Mouse (Mus musculus): Measurements from ENCODE around the gene Tcte1.
A peak's percentile ranks its signal among the peaks of the same experiment; 100 is the strongest.

Tcte1 gene

DNA sequence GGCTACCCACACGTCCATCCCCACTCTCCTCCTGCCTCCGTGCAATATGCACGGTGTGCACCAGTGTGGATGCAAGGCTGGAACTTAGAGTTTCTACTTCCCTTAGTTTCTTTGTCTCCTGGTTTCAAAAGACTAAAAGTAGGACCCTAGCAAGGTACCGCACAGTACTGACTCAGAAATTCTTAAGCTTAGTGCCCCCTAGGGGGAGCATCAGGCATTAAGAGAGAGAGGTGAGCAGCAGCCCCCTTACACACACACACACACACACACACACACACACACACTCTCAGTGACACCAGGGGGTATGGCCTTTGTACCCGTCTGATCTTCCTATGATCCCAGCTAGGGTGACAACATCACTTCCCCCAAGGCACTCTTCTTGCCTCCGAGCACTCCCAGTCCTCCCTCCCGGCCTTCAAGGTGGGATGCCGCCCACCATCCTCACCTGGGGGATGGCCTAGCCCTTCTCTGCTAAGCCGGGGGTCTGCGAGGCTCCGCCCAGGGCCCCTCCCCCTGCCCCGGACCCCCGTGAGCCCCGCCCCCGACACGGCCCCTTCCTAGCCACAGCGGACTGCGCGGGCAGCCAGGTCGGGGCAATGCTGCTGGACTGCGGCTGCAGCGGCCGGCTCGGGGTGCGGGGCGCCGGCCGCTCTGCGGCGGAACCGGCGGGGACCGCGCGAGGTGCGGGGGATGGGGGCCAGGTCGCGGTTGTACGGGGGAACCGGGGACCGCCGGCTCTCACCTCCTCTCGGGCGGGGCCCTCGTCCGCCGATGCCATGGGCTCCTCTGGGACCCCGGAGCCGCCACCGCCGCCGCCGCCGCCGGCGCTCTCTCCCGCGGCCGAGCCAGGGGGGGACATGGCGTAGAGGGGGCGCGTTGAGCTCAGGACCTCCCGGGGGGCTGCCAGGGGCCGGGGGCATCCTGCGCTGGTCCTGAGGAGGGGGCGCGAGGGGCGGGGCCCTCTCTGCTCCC is 25.6 kb downstream of the Tcte1 start:
- DNase-seq: no peak

DNA sequence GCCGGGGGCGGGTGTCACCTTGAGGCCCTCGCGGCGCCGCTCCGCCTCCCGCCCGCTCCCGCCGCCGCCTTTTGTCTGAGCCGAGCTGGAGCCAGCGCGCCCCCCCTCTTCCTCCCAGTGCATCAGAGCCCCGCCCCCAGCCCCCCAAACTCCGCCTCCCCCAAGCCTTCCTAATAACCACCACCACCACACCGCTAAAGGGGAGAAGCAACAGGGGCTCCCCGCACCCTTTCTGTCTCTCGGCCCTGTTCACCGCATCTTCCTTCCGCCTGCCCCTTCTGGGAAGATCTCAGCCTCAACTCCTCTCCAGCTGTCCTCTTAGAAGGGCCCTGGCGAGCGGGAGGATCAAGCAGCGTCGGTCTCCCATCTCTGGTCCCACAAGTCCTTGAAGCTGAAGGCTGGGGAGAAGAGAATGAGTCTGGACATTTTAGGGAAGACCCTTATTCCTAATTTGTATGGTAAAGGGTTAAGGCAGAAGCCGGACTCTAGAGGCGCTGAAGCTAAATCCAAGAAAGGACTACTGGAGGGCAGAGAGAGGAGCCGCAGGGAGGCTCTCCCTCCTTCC is 26.5 kb downstream of the Tcte1 start, which contains the start of gene Tmem151b:
TSS of gene Tmem151b (minus strand) at position 61 of the 565 bp plus-strand sequence.
- no peak for DNase-seq

DNA sequence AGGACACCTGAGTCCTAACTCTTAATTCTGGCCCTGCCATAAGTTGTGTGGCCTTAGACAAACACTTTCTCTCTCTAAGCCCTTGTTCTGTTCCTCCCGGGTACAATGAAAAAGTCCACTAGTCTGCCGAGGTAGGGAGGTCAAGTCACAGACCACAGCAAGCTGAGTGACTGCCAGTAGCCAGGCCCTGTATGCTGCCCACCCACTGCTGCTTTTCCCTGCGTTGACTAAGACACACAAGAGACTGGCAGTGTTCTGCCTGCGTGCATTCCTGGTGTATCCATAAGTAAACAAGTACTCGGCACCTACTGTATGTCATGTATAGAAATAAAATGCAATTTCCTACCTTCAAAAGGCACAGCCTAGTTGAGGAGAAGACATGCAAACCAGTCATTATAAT is 27.0 kb downstream of the Tcte1 start:
- no peak for DNase-seq

DNA sequence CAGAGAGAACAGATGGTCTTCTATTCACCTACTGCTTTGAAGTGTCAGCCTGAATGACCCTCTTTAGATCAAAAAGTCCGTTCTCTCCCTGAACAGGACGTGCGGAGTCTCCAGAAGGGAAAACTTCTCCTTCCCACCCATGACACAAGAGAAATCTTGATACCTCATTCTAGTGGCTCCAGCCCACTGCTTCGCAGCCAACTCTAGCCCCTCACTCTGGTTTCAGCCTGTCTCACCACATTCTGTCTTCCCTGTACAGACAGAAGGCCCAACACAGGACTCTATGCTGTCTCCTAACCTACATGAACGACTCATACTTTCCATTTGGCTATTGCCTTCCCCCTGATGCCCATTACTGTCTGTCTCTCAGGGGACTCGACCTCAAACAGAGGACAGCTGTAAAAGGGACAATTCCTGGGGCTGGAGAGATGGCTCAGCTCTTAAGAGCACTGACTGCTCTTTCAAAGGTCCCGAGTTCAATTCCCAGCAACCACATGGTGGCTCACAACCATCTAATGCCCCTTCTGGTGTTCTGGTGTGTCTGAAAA is 28.1 kb downstream of the Tcte1 start:
- no peak for DNase-seq

DNA sequence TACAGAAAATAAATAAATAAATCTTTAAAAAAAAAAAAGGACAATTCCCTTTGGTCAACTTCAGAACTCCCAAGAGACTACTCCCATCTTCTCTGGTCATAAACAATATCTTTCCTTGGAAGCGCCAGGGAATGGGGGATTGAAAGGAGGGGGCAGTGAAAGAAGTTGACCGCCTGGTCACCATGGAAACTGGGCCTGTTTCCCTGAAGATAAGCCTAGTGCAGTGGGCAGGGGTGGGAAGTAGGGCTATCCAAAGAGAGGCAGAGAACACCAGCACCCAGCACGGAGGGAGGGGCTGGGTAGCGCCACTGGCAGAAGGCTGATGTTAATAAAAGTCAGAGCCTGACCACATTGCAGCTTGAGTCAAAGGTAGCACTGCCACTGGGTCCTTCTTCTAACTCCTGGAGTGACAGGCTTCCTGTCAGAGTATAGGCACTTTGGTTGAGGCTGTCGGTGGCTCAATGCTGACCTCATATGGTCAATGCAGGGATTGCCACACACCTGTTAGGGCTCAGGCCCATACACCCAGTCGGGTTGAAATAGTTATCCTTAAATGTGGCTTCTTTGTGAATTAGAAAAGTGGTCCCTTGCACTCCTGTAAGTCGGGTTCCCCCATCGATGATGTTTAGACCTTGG is 28.7 kb downstream of the Tcte1 start:
- peak; percentile 87 for DNase-seq

DNA sequence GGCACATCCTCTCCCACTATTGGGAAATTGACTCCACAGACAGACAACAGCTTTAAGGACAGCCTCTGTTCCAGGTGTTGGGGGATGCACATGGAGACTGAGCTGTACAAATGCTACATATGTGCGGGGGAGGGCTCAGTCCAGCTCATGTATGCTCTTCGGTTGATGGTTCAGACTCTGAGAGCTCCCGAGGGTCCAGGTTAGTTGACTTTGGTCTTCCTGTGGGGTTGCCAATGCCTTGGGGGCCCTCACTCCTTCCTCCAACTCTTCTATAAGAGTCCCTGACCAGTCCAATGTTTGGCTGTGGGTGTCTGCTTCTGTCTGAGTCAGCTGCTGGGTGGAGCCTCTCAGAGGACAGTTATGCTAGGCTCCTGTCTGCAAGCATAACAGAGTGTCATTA is 29.8 kb downstream of the Tcte1 start:
- DNase-seq: no peak

DNA sequence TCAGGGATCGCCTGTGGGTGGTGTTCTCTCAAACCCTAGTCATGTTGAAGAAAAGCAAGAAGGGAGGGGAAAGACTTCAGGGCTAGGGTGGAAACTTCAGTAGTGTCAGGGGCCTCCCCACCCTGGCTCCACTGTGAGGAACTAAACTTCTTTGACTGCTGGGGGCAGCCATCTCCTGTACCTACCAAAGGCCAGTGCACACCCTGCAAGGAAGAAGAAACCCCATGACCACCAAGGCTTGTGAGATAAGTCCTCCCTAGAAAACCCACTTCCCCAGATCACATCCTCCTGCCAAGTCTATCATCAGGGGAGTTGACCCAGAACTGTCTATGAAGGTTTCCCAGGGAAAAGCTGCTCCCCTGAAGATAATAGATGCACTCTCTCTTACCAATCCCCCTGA is 31.2 kb downstream of the Tcte1 start:
- no peak for DNase-seq

DNA sequence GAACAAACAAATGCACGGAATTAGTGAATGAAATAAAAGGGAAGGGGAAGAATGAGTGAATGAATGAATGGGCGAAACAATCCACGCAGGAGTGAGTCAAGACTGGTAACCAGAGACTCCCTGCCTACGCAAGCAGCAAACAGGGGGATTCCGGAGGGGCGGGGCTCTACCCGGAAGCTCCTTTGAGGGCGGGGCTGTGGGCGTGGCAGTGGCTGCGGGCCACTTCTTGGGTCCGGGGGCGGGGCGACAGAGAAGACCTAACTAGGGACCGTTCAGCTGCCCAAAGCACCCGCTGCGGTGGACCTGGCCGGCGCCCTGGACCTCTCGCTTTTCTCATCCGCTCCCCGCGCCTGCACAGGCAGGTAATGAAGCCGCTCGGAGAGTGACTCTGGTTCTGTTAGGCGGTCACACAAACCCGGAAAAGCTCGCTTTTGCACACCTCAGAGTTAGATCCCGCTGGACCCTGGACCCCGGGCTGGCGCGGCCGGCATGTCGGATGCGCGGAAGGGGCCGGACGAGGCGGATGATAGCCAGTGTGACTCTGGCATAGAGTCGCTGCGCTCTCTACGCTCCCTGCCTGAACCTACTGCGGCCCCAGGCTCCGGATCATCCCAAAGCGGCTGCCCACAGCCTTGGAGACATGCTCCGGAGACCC is 32.3 kb downstream of the Tcte1 start, which contains the start of gene Nfkbie:
TSS of gene Nfkbie (plus strand) at position 252 of the 655 bp plus-strand sequence.
- DNase-seq: peak; percentile 98

DNA sequence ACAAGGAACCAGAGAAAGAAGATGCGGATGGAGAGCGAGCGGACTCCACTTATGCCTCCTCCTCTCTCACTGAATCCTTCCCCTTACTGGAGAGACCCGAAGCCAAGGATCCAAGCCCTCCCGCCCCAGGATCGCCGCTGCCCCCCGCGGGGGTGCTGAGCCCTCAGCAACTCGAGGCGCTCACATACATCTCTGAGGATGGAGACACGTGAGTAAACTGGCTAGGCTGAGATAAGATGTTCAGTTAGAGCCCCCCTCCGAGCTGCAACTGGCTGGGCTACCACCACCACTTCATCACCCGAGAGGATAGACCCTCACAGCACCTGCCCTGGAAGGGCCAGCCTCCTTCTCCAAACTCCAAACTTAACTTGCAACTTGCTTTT is 32.9 kb downstream of the Tcte1 start:
- no peak for DNase-seq

DNA sequence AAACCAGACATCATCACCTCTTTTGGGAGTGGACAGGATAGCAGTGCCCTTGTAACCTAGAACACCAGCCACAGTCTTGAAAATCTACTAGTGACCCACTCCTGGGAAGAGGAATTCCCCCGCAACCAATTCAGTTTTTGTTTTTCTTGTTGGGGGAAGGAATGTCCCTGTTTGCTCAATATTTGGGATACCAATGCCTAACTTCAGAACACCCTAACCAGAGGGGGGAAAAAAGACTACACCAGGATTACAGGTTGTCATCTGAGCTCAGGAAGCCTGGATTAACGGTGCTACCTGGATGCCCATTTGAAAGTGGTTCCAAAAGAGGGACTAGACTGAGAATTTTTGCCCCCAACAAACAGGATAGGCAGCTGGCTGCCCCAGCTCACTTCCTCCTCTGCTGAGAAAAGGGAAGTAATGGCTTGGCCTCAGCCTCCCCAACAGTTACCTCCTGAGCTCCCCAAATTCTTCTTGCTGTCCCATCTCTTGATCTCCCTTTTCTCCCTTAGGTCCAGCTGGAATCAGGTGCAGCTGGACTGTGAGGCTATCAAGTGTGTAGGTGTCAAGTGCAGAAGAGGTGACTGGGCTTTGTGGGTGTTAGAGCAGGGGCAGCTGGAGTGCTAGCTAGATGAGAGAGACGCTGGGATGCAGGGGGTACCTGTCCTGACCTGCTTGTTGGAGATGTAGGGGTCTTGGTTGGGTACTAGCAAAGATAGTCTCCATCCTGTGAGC is 33.4 kb downstream of the Tcte1 start:
- no peak for DNase-seq

DNA sequence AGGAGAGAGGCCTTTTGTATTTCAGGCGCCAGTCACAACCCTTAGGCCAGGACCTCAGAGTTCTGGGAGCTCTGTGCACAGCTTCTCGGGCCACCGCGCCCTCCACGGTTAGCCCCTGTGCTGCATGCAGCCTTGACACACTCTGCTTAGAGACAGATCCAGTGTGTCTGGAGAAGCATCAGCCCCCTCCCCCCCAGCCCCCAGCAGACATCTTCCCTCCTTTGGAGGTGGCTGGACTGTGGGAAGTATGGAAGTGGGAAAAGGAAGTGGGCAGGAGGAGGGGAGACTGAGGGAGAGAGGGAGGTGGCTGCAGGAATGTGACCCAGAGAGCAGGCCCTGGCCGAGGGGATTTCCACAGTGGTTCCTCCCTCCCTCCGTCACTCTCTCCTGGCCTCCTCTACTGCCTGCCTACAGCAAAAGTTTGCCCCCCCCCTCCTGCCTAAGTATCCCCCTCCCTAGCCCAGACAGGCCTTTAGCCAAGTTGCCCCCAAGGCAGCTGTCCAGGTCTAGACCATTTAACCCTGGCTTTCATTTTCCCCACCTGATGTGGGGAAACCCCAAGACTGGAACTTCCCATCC is 34.1 kb downstream of the Tcte1 start:
- no peak for DNase-seq

DNA sequence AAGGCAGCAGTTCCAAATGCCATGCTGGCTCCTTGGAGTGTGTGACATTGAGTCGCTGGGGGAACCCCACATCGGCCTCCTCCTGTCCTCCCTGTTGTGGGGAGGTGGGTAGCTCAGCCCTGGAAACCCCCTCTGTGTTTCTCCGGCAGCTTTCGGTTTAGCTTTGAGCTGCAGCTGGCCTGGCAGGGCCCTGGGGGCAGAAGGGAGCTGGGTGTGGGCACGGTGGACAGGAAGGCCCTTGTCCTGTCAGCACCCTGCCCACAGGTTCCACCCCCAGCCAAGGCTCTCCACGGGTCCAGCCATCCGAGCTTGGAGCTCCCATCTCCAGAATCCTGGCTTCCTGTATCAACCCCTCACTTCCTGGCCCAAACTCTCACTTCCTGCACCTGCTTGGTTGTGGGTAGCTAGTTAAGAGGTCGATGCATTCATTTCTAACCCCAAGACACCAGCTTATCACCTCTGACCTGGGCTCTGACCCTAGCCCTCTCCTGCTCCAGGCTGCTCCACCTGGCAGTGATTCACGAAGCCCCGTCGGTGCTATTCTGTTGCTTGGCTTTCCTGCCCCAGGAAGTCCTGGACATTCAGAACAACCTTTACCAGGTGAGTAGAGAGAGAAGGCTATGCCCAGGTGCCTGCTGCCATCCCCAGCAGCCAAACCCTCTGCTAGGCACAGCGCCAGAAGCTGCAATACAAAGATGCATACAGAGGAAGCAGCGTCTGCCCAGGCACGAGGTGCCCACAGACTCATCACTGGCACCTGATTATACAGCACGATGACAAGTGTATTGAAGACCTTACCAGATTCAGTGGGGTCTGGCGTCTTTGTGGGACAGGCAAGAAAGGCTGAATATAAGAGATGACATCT is 35.0 kb downstream of the Tcte1 start:
- DNase-seq: no peak

DNA sequence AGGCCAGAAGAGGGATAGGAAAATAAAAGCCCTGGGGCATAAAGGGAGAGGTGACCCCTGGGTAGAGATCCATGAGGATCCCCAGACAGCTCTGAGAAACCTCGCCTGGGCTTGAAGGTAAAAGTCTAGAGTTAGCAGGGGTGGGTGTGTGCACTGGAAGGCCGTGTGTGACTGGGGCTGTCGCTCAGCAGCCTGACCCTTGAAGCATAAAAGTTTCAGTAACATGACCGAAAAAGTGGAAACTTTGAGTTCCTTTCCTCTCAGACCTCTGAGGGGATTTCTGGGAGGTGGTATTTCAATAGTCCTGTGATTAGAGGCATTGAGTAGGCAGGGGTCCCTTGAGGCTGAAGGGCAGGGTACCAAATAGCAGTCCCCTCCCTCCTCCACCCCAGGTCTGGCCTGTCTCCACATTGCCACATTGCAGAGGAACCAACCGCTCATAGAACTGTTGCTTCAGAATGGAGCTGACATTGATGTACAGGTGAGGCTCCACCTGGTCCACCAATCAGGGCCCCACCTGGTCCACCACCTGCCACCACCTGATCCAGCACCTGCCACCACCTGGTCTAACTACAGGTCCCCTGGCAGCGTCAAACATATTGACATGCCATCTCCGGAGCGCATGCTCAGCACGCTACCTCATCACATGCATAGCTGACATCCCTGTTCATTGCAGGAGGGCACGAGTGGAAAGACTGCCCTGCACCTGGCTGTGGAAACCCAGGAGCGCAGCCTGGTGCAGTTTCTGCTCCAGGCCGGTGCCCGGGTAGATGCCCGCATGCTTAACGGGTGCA is 36.7 kb downstream of the Tcte1 start:
- DNase-seq: no peak

DNA sequence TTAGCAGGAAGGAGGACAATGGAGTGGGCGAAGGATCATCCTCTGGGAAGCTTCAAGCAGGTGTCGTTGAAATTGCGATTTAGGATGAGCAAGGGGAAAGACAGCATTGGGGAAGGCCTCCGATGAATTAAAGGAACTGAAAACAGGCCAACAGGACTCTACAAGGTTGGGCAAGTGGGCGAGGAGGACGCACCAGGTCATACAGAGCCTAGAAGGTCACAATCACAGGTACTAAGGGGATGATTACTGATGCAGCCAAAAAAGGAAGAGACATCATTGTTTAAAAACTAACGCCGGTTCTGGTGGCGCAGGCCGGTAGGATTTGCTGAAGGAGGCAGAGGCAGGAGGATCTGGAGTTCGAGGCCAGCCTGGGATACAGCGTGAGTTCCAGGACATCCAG is 40.0 kb downstream of the Tcte1 start:
- no peak for DNase-seq

DNA sequence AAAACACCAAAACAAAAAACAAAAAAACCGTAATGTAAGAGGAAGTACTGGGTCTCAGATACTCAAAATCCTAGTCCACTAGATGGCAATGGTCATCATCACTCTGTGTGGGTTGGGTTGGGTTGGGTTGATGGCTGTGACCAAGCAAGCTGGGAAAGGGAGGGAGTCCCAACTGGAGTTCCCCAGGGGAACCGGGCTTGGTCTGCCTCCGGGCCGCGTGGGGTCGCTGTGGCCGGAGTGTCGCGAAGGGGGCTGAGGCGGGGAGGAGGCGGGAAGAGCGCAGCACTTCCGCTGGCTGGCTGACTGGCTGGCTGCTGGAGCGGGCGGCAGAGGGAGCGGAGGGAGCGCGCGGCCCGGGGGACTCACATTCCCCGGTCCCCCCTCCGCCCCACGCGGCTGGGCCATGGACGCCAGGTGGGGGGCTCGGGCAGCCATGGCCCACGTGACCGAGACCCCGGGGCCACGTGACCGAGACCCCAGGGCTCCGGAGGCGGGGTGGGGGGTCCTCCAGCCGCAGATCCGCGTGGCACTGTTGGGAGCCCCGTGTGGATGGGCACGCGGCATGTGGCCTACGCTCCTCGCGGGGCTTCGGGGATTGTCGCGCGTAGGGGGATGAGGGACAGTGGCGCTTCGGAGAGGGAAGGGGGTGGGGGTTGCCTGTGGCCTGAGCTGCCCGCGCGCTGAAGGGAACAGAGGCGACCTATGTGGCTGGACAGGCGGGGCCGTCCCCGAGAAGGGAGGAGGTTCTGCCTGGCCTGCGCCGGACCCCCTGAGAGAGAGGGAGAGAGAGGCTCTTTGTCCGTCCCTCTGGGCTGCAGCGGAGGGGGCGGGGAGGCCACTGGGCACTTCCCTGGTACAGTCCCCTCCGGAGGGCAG is 40.7 kb downstream of the Tcte1 start, which contains the start of gene Slc35b2:
TSS of gene Slc35b2 (plus strand) at position 220 of the 876 bp plus-strand sequence.
- DNase-seq: peak; percentile 91

DNA sequence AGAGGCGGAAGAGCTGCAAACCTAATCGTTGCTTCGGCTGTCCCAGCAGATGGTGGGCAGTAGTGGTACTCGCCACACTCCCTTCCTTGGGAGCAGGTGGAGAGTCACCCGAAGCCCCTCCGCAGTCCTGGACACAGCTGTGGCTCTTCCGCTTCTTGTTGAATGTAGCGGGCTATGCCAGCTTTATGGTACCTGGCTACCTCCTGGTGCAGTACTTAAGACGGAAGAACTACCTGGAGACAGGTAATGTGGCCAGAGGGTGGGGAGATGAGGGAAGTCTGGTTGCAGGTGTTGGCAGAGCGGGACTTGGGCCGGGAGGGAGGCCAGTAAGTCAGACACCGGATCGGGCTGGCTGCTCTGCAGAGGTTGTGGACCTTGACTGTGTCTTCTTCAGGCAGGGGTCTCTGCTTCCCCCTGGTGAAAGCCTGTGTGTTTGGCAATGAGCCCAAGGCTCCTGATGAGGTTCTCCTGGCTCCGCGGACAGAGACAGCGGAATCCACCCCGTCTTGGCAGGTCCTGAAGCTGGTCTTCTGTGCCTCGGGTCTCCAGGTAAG is 41.4 kb downstream of the Tcte1 start:
- no peak for DNase-seq

DNA sequence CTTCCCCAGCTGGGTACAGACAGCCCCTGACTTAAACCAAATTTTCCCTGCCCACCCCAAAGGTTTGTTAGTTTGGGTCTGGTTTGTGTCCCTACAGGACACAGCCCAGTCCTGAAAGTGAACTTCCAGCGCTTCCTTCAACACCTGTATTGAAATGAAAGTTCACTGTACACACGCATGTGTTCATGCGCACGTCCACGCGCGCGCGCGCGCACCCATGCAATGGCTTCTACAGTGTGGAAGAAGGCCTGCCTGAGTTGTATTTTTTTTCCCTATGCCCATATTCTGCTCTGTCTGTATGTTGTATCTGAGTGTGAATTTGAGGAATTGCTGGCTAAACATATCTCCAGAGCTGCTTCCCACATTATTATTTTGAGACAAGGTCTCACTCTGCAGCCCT is 41.9 kb downstream of the Tcte1 start:
- DNase-seq: no peak

DNA sequence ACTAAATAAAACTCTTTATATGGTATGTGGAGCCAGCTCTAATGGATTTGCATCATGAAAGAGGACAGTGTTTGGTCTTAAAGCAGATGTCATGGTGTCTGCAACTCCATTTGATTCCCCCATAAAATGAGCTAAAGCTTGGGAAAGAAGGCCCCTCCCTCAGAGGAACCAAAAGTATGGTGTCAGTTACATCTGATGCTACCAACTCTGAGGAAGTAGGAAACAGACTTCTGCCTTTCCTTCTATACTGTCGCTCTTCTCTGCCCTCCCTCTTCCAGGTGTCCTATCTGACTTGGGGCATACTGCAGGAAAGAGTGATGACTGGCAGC is 42.8 kb downstream of the Tcte1 start:
- DNase-seq: no peak
